Mouse (Mus musculus) ES-E14 (cell line): Measurements from ENCODE around the gene Itga3. TPM values are rescaled to one million over a fixed set of nuclear protein-coding genes. Genes with fewer than 3 reads are reported as not detected.
A peak's percentile ranks its signal among the peaks of the same experiment; 100 is the strongest.

Experiments used
- DNase-seq: peaks from one replicate; pipeline ENCODE4 v3.0.0-alpha.2; 2013; ENCODE audit warnings: low read depth, low spot score
- H3K27ac ChIP-seq: 2 replicates; pipeline ENCODE4 v1.5.1; 2012; ENCODE audit warnings: low read depth, mild to moderate bottlenecking, low read length, moderate library complexity, mixed read lengths; ENCODE audit not compliant: poor library complexity, insufficient read depth, severe bottlenecking
- H3K36me3 ChIP-seq: 2 replicates; pipeline ENCODE4 v1.6.1; 2012; ENCODE audit warnings: mild to moderate bottlenecking, low read length, moderate library complexity, mixed read lengths; ENCODE audit not compliant: control insufficient read depth, poor library complexity, insufficient read depth, severe bottlenecking
- H3K4me1 ChIP-seq, 2 experiments: fragments of 150-350 bp in 1 of 2; sonication (generic) in 1 of 2; 2 replicates each; pipeline ENCODE4 v1.6.1; 2012; ENCODE audit warnings: low read length in 2 of 2, mild to moderate bottlenecking in 1 of 2, mixed read lengths in 1 of 2; ENCODE audit not compliant: control insufficient read depth in 2 of 2, insufficient read depth in 2 of 2, poor library complexity in 1 of 2
- H3K4me3 ChIP-seq, 2 experiments: fragments of 150-350 bp in 1 of 2; sonication (generic) in 1 of 2; 2 replicates each; pipeline ENCODE4 v1.5.1; 2012; ENCODE audit warnings: low read length in 2 of 2, low read depth in 1 of 2, mild to moderate bottlenecking in 1 of 2, mixed read lengths in 1 of 2; ENCODE audit not compliant: insufficient read depth in 1 of 2, poor library complexity in 1 of 2, severe bottlenecking in 1 of 2
- H3K9ac ChIP-seq: 2 replicates; pipeline ENCODE4 v1.6.1; 2012; ENCODE audit warnings: low read depth, mild to moderate bottlenecking, low read length, mixed read lengths; ENCODE audit not compliant: poor library complexity, insufficient read depth, severe bottlenecking
- H3K9me3 ChIP-seq: fragments of 150-350 bp; sonication (generic); 2 replicates; pipeline ENCODE4 v1.6.1; 2012; ENCODE audit warnings: low read depth, mild to moderate bottlenecking, low read length; ENCODE audit not compliant: control insufficient read depth, insufficient read depth
- CHD2 ChIP-seq: IDR thresholded peaks from 2 replicates; pipeline ENCODE4 v1.6.1; 2014; ENCODE audit warnings: mild to moderate bottlenecking, low read depth, low read length, inconsistent platforms
- HCFC1 ChIP-seq: IDR thresholded peaks from 2 replicates; pipeline ENCODE4 v1.6.1; 2012; ENCODE audit warnings: low read length, inconsistent platforms, borderline replicate concordance; ENCODE audit not compliant: insufficient read depth
- MAFK ChIP-seq: IDR thresholded peaks from 2 replicates; pipeline ENCODE4 v1.6.1; 2014; ENCODE audit warnings: mild to moderate bottlenecking, low read depth, low read length, inconsistent platforms; ENCODE audit not compliant: insufficient read depth
- ZC3H11A ChIP-seq: IDR thresholded peaks from 2 replicates; pipeline ENCODE4 v1.6.1; 2012; ENCODE audit warnings: low read depth, mild to moderate bottlenecking, inconsistent platforms, low read length, borderline replicate concordance
- ZNF384 ChIP-seq: IDR thresholded peaks from 2 replicates; pipeline ENCODE4 v1.6.1; 2012; ENCODE audit warnings: low read depth, low read length, inconsistent platforms
- in situ Hi-C, 2 experiments: fragments of 600-800 bp; cut with MboI; formaldehyde crosslinking; loops; one replicate each; pipeline ENCODE4 v1.15.1; 2025; ENCODE audit warnings: low sequenced_read_pairs in 2 of 2, inconsistent platforms in 1 of 2; ENCODE audit not compliant: unreplicated experiment in 2 of 2
- total RNA-seq: library from RNA; depleted of rRNA; stranded (reverse); fragments of 300-350 nt; gene quantifications from 2 replicates; pipeline ENCODE4 v1.2.3, GENCODE M21; 2012

The Itga3 gene
- total RNA-seq, 1 experiment: 189 TPM

- DNase-seq: no peak
- no peaks in the 10 kb centered on the region for H3K36me3 ChIP-seq
Observed at GRCm38 (mm10) chr11:95024439-95025184, 52.0 kb downstream of the Itga3 start.

GRCm38 (mm10) chr11:95023481-95023880 lies 53.1 kb downstream of the Itga3 start:
- TF ChIP-seq ZC3H11A: no peak
- TF ChIP-seq ZNF384: no peak
- no peak for TF ChIP-seq HCFC1
- TF ChIP-seq CHD2: no peak
- no peaks in the 10 kb centered on the region for H3K36me3 ChIP-seq

More at GRCm38 (mm10) chr11:95024439-95025184, 52.0 kb downstream of the Itga3 start:
- in situ Hi-C loops: no loop called here
- Histone ChIP-seq H3K4me1 (no peaks in the 10 kb centered on the region; a peak in 1 of 4 replicates), H3K9ac (peak overlapping the region; percentile 38), H3K9me3 (no peaks in the 10 kb centered on the region), H3K4me3 (peak overlapping the region; percentile 35 to 40; a peak in 3 of 4 replicates), H3K27ac (no peak overlapping the region)
- no peak for TF ChIP-seq HCFC1

DNA sequence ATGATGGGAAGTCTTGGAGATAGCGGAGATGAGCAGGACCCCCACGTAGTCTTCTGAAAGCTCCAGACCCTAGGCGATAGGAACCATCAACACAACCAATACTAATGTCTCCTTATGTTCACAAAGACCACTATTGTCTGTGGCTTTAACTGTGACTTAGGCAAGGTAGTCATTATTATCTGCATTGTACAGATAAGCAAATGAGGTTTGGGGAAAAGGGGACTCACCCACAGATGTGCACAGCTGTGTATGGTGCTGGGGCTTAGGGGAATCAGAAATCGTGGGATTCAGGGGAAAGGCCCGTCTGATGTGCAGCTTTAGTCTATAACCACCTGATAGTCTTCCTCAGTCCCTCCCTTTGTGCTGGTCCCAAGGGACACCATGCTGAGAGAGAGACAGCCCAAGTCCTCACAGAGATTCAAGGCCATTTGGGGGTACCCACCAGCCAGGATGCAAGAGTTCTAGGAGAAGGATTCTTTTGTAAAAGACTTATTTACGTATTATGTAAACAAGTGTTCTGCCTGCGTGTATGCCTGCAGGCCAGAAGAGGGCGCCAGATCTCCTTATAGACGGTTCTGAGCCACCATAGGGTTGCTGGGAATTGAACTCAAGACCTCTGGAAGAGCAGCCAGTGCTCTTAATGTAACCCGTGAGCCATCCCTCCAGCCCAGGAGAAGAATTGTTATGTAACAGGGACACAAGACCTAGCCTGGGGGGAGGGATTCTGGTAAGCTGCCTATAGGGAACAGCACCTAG lies 54.2 kb downstream of the Itga3 start:
- Histone ChIP-seq H3K4me1 (no peaks in the 10 kb centered on the region; a peak in 1 of 4 replicates), H3K9ac (no peak overlapping the region), H3K27ac (no peak overlapping the region), H3K36me3 (no peaks in the 10 kb centered on the region), H3K4me3 (no peak overlapping the region), H3K9me3 (no peaks in the 10 kb centered on the region)
- TF ChIP-seq HCFC1: no peak
- TF ChIP-seq ZC3H11A: no peak
- TF ChIP-seq MAFK: no peak
- no peak for TF ChIP-seq ZNF384
- no peak for TF ChIP-seq CHD2
- in situ Hi-C loops: no loop called here
- DNase-seq: no peak

More at GRCm38 (mm10) chr11:95023481-95023880, 53.1 kb downstream of the Itga3 start:
- H3K9me3 ChIP-seq: no peaks in the 10 kb centered on the region
- no peak overlapping the region for H3K27ac ChIP-seq
- H3K4me3 ChIP-seq: no peak overlapping the region
- no peaks in the 10 kb centered on the region; a peak in 1 of 4 replicates for H3K4me1 ChIP-seq
- in situ Hi-C loops: no loop called here
- no peak overlapping the region for H3K9ac ChIP-seq
- no peak for DNase-seq

DNA sequence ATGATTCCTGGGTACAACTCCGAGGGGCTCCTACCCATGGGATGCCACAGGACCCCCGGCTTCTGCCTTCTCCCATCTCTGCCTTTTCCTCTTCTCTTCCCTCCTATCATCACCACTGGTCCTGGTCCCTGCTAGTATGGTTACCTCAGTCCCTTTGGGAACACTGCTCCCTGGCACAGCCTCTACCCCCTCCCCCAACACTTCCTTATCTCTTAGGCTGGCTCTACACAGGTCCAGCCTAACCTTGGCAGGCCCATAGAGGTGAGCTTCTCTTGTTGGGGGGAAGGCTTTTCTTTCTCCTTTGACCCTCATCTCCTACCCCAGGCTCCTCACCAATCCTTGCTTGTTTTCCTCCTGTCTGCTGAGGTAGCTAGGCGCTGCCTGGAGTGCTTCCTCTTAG lies 61.1 kb downstream of the Itga3 start:
- no peak for DNase-seq
- Histone ChIP-seq H3K27ac (no peak overlapping the region), H3K36me3 (no peaks in the 10 kb centered on the region), H3K9ac (no peak overlapping the region), H3K4me3 (no peak overlapping the region), H3K9me3 (no peaks in the 10 kb centered on the region), H3K4me1 (peaks cover 0 to 2% of the 10 kb centered on the region in 2 experiments; a peak in 1 of 4 replicates)
- no peak for TF ChIP-seq ZNF384
- TF ChIP-seq HCFC1: no peak
- TF ChIP-seq MAFK: no peak
- TF ChIP-seq CHD2: no peak
- no peak for TF ChIP-seq ZC3H11A
- in situ Hi-C loops: no loop called here
